Mouse (Mus musculus) ES-Bruce4 (cell line): ENCODE results near the gene Serf1. TPM values are rescaled to one million over a fixed set of nuclear protein-coding genes. Genes with fewer than 3 reads are reported as not detected.

ENCODE experiments used
- H3K27ac ChIP-seq: 2 replicates; pipeline ENCODE4 v1.5.1; 2012; ENCODE audit warnings: low read length, inconsistent platforms; ENCODE audit not compliant: insufficient read depth
- H3K27me3 ChIP-seq: 2 replicates; pipeline ENCODE4 v1.6.1; 2012; ENCODE audit warnings: mild to moderate bottlenecking, low read length, inconsistent platforms; ENCODE audit not compliant: control insufficient read depth, poor library complexity, insufficient read depth, severe bottlenecking
- H3K36me3 ChIP-seq: 2 replicates; pipeline ENCODE4 v1.6.1; 2012; ENCODE audit warnings: inconsistent platforms, mild to moderate bottlenecking, low read length, moderate library complexity; ENCODE audit not compliant: control insufficient read depth, poor library complexity, insufficient read depth, severe bottlenecking
- H3K4me1 ChIP-seq: one replicate; pipeline ENCODE4 v1.8.1; 2011; ENCODE audit warnings: low read length; ENCODE audit not compliant: control insufficient read depth, insufficient read depth
- H3K4me3 ChIP-seq: 2 replicates; pipeline ENCODE4 v1.5.1; 2011; ENCODE audit warnings: low read depth, mild to moderate bottlenecking, low read length
- H3K9ac ChIP-seq: 2 replicates; pipeline ENCODE4 v1.6.1; 2012; ENCODE audit warnings: low read depth, mild to moderate bottlenecking, inconsistent platforms; ENCODE audit not compliant: poor library complexity, severe bottlenecking
- H3K9me3 ChIP-seq: replicated peaks from 2 replicates; pipeline ENCODE4 v1.6.1; 2012; ENCODE audit warnings: mild to moderate bottlenecking, low read length, inconsistent platforms; ENCODE audit not compliant: control insufficient read depth, poor library complexity, insufficient read depth, severe bottlenecking
- CTCF ChIP-seq: IDR thresholded peaks from one replicate; pipeline ENCODE4 v1.8.1; 2011; ENCODE audit warnings: low read depth, low read length
- EP300 ChIP-seq: IDR thresholded peaks from 2 replicates; pipeline ENCODE4 v1.6.1; 2011; ENCODE audit warnings: low read depth, low read length; ENCODE audit not compliant: insufficient read depth
- POLR2A ChIP-seq: IDR thresholded peaks from one replicate; pipeline ENCODE4 v1.8.1; 2011; ENCODE audit warnings: low read length; ENCODE audit not compliant: insufficient read depth
- polyA plus RNA-seq: library from polyadenylated mRNA; stranded (reverse); fragments of >200 nt; gene quantifications from 2 replicates; pipeline ENCODE4 v1.2.4, GENCODE M21; 2011; ENCODE audit warnings: low read depth; ENCODE audit not compliant: missing spikeins, insufficient read depth, insufficient read length

The Serf1 gene
- polyA plus RNA-seq, 1 experiment = 16.0 TPM

GRCm38 (mm10) chr13:100103748-100104254 is 4.0 kb upstream of the Serf1 start, which contains the start of gene Bdp1:
Gene Bdp1 (minus strand): TSS chr13:100104070.
- 0 out of 2 replicates have a peak, but pooled peaks cover 2% of the 10 kb centered on the region for H3K27me3 ChIP-seq
- H3K27ac ChIP-seq = no peak within 1 kb of the TSS
- TF ChIP-seq EP300 (no peak), POLR2A (peak; percentile 59)
- H3K4me1 ChIP-seq = peaks cover 1% of the 10 kb centered on the region
- peak within 1 kb of the TSS; percentile 87 for H3K4me3 ChIP-seq
- H3K36me3 ChIP-seq = peaks cover 5% of the 10 kb centered on the region
- H3K9me3 ChIP-seq = no peaks in the 10 kb centered on the region
- H3K9ac ChIP-seq = peak within 1 kb of the TSS; percentile 88

- TF ChIP-seq POLR2A (no peak), CTCF (no peak), EP300 (no peak)
- Histone ChIP-seq H3K36me3 (no peaks in the 10 kb centered on the region), H3K27ac (no peak overlapping the region), H3K9ac (no peak overlapping the region), H3K27me3 (peaks cover 4% of the 10 kb centered on the region; the same call in 1 of the 2 replicates), H3K4me3 (no peak overlapping the region), H3K9me3 (no peaks in the 10 kb centered on the region), H3K4me1 (no peaks in the 10 kb centered on the region)
Observed at GRCm38 (mm10) chr13:100112218-100112972, 4.6 kb downstream of the Serf1 start.

GRCm38 (mm10) chr13:100123970-100124369 is 16.2 kb downstream of the Serf1 start:
- Histone ChIP-seq H3K27me3 (no peaks in the 10 kb centered on the region), H3K4me3 (peak overlapping the region; percentile 94; the same call in 1 of the 2 replicates), H3K9me3 (no peaks in the 10 kb centered on the region), H3K9ac (peak overlapping the region; percentile 83), H3K27ac (no peak overlapping the region), H3K36me3 (peaks cover 19% of the 10 kb centered on the region), H3K4me1 (no peaks in the 10 kb centered on the region)
- TF ChIP-seq CTCF (no peak), EP300 (no peak), POLR2A (no peak)

- H3K27ac ChIP-seq = no peak within 1 kb of the TSS
- H3K9ac ChIP-seq = peak within 1 kb of the TSS; percentile 83
- no peak for TF ChIP-seq CTCF
- TF ChIP-seq EP300 = 0 out of 2 replicates have a peak, but pooled peaks have one; percentile 33
- TF ChIP-seq POLR2A = peak; percentile 22
- peaks cover 23% of the 10 kb centered on the region for H3K36me3 ChIP-seq
- no peaks in the 10 kb centered on the region for H3K27me3 ChIP-seq
- H3K4me3 ChIP-seq = peak within 1 kb of the TSS; percentile 94
- no peaks in the 10 kb centered on the region for H3K9me3 ChIP-seq
- H3K4me1 ChIP-seq = no peaks in the 10 kb centered on the region
Observed at GRCm38 (mm10) chr13:100124423-100125257, 16.8 kb downstream of the Serf1 start, which contains the start of gene Smn1. Gene Smn1 (plus strand): TSS chr13:100124852.

GRCm38 (mm10) chr13:100125258-100125643 is 17.4 kb downstream of the Serf1 start:
- no peak overlapping the region for H3K27ac ChIP-seq
- H3K27me3 ChIP-seq = no peaks in the 10 kb centered on the region
- H3K4me1 ChIP-seq = no peaks in the 10 kb centered on the region
- H3K9me3 ChIP-seq = no peaks in the 10 kb centered on the region
- H3K36me3 ChIP-seq = peaks cover 23% of the 10 kb centered on the region
- peak overlapping the region; percentile 83 for H3K9ac ChIP-seq
- no peak for TF ChIP-seq EP300
- peak overlapping the region; percentile 94 for H3K4me3 ChIP-seq
